Mouse (Mus musculus) heart, postnatal 0 days (tissue): ENCODE data around the gene Pdp2.
A peak's percentile ranks its signal among the peaks of the same experiment; 100 is the strongest.

Experiments used
- CTCF ChIP-seq: IDR thresholded peaks from 2 replicates; pipeline ENCODE4 v1.5.1; 2016; ENCODE audit warnings: antibody characterized with exemption, control low read depth, low read depth
- EP300 ChIP-seq: IDR thresholded peaks from 2 replicates; pipeline ENCODE4 v1.6.1; 2016; ENCODE audit warnings: antibody characterized with exemption, low read depth

- TF ChIP-seq CTCF (no peak), EP300 (0 out of 2 replicates have a peak, but pooled peaks have one; percentile 22)
These were observed 39.9 kb downstream of the Pdp2 start, which contains the start of gene Rrad for GRCm38 (mm10) chr8:104630981-104631663.
